Mouse (Mus musculus) spleen, adult 2 months (tissue): Measurements from ENCODE around the gene Pon1.

Experiments used
- CTCF ChIP-seq: fragments of 200-500 bp; IDR thresholded peaks from 2 replicates; pipeline ENCODE4 v1.5.1; 2011; ENCODE audit warnings: mild to moderate bottlenecking, inconsistent platforms; ENCODE audit not compliant: insufficient read depth, insufficient read length, insufficient replicate concordance; ENCODE audit errors: extremely low read depth
- POLR2A ChIP-seq: fragments of 200-500 bp; IDR thresholded peaks from 2 replicates; pipeline ENCODE4 v1.6.1; 2011; ENCODE audit warnings: low read depth, low read length, inconsistent platforms

DNA sequence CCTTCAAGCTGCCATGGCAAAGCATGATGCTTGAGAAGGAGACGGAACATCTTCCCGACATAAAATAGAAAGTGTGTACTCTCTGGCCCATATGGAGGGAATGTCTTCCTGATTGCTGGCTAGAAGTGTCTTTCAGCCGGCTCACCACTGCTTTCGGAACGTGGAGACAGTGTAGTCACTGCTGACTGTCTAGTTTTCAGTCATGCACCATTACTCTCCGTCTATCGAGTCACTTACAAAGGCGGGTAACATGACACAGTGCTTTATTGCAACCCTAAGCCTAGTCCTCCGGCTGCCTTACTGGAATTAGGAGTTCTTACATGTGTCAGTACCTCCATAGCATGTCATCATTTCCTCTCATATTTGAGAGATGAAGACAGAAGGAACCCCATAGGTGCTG, 54.1 kb downstream of the Pon1 start:
- no peak for TF ChIP-seq POLR2A
- no peak for TF ChIP-seq CTCF
